Mouse (Mus musculus) cerebellum, adult 11-12 months (tissue): ENCODE measurements around the gene Usp25.
A peak's percentile ranks its signal among the peaks of the same experiment; 100 is the strongest.

Source experiments
- DNase-seq: peaks from one replicate; pipeline ENCODE4 v3.0.0; 2022

Gene Usp25

DNA sequence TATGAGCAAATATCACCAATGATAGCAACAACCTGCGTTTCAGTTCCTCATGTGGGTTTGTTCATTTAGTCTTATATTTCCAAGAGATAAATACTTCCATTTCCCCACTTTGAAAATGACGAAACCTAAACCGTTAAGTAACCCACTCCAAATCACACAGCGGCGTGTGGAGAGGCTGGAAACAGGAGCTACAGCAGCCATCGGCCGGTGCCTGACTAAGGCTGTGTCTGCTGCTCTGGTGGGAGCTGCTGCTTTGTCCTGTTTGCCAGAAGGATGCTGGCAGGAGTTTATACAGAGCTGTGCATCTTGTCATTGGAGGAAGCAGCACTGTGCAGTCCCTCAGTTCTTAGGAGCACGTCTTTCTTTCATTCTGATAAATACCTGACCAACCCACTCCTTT, 21.2 kb downstream of the Usp25 start:
- no peak for DNase-seq

DNA sequence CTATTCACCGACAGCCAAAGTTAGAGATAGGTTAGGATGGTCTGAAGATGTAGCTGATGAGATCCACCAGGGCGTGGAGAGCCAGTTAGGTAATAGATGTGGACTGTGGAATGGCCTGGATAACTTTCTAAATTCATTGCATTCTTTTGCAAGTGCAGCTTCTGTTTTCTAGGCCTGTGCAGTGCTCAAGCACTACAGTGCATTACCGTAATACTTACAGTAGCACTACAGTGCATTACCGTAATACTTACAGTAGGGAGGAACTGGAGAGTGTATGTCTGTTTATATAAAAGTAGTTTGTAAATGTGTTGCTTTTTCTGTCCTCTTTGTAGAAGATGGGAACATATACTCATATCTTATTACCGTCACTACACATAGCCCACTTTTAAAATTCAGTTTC, 28.1 kb downstream of the Usp25 start:
- DNase-seq, result no peak

DNA sequence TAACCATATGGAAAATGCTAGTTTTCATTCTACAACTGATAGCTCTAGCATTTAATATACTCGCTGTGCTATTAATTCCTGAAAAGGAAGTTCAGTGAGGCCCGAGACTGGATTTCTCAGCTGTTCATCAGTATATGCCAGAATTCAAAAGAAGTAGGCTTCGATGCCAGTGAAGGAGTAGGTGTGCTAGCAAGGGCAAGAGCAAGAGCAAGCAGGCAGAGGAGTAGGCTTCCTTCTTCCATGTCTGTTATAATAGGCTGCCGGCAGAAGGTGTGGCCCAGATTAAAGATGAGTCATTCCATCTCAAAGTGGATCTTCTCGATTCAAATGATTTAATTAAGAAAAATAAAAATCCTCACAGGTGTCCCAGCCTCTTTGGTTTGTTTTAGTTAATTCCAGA, 30.0 kb downstream of the Usp25 start:
- no peak for DNase-seq

DNA sequence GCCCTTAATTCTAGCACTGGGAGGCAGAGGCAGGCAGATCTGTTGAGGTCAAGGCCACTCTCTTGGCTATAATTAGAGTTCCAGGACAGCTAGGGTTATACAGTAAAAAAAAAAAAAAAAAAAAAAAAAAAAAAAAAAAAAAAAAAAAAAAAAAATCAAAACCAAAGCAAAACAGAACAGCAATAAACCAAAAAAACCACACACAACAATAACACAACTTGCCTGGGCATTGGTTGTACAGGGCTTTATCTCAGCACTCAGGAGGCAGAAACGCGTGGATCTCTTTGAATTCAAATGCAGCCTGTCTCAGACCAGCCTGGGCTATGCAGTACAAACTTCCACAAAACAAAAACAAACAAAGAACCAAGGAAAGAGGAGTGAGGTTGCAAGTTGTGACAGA, 40.7 kb downstream of the Usp25 start:
- DNase-seq, result no peak

DNA sequence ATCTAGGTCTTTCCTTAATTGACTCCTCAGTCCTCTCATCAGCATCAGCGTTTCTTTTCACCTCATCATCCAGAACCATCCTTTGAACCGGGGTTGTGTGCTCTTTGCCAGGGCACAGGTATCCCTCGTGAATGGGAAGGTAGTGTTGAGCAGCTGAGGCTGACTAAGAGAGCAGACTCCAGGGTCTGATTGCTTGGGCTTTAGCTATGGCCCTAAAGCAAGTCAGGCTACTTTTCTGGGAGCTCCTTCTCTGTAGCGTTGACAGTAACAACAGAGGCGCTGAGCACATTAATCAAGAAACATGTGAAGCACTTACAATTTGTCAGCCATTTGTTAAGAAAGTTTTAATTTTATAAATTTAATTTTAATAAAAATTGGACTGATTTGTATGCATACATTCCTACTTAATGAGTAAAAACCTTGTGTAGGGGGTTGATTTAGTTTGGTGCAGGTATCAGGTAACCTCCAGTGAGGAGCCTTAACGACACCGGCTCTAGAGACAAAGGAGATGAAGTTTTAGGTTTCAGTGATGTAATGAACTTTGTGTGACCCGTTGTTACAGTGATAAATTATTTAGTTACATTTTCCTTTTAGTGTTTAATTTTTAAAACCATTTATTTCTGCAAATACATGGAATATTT, 42.1 kb downstream of the Usp25 start:
- DNase-seq, result no peak

DNA sequence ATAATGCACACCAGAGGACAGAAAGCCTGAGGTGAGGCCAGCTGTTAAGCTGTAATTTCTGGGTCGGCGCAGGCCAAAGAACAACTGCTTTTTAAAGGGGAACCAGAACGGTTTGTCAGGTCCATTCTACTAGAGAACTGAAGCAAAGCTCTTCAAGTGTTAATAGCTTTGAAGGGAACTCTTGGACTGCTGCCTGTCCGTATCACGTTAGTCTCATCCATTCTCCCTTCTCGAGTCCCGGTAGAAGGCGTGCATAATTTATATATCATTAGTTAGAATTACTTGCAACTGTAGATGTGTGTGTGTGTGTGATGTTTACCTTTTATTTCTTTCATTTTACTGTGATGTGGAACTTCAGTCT, 42.6 kb downstream of the Usp25 start:
- no peak for DNase-seq

DNA sequence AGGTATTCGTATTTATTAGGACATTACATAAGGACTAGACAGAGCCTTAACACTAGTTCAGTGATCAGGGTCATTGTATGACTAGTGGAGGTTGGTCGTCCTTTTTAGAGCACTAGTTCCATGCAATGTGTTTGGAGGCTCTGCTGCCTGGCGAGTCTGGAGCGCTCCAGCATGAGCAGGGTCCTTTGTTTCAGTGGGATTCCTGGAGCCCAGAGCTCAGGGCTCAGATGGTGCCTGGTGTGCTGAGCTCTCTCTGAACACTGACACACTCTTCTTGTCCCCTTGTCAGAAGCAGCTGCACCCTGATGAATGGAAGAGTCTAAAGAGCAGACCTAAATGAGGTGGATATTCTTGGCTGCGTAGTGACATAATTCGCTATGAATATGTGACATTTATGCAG, 45.1 kb downstream of the Usp25 start:
- DNase-seq, result no peak

DNA sequence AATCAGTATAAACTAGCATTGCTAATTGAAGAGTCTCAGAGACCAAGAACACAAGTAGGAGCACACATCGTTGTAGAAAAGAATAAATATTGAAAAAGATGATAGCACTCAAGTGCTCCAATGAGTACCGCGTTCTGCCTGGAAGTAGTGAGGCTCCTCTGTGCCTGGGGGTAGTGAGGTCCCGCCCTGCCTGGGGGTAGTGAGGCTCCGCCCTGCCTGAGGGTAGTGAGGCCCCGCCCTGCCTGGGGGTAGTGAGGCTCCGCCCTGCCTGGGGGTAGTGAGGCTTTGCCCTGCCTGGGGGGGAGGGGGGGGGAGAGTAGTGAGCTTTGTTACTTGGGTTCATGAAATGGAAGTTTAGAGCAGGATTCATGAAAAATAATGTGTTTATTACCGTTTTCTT, 46.7 kb downstream of the Usp25 start:
- DNase-seq, result no peak

DNA sequence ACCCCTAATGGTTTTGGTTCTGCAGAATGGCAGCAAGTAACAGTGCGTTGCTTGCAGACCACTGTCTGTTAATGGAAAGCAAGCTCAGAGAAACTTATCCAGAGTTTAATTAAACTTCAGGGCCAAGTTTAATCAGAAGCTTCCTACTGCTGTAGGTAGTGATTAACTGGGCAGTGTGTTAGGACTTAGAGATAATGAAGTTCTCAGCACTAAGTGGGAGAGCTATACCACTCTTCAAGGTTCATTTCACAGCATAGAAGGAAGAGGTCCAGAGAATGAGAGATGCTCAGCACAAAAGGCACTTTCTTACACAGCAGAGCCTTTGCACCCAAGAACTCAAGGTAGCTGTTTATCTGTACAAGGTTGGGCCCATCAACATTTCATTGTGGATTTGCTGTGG, 50.4 kb downstream of the Usp25 start:
- no peak for DNase-seq

DNA sequence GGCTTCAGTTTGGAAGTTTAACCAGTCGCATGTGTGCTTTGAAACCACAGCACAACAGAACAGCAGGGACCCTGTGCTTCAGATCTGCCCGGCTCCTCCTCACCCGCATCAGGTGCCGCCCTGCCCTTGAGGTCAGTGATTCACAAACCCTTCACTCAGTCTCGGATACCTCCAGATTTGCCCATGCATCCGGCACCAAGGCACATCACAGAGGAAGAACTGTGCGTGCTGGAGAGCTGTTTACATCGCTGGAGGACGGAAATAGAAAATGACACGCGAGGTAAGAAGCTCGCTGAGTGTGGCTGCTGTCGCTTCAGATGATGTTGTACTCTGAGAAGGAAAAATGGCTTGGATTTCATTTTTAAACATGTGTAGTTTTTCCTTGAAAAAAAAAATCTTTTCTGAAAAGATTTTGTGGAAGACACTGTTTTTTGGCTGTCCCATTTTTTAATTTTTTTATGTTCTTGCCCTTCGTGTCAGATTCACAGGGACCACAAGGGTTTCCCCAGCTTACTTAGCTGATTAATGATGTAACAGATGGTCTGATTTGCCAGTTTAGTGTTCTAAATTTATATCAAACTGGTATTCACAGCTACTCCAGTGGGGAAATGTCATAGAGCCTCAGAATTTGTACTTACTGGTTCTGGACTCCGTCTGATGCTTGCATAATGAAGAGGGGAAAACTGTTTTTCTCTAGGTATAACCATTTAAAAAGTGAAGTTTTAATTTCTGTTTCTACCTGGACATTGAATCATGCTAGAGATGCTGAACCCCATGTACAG, 63.6 kb downstream of the Usp25 start:
- DNase-seq, result peak; percentile 58

DNA sequence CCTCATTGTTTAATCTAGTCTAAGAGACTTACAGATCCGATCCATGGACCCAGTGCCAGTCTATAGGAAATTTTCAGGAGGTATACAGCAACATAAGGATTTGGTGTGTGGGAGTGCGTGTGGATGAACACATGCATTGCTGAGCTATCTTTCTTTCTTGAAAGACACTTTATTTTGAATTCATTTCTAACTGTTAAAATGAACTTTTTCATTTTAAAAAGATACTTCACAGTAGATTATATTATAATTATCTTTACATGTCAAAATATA, 64.2 kb downstream of the Usp25 start:
- no peak for DNase-seq

DNA sequence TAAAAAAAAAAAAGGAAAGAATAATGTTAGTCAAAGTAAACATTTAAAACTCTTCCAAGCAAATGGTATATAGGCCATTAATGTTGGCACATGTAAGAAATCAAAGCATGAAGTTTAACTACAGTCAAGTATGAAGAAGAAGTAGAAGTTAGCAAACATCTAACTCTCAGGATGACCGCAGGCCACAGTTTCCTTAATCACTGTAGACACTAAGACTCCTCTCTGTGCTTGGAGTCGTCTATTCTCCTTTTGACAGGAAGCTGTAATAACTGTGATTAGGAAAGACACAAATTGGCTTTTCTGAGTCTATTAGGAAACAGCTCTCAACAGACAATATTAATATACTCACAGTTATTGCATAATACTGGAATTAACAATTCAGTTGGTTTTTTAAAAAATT, 70.6 kb downstream of the Usp25 start:
- DNase-seq, result no peak

DNA sequence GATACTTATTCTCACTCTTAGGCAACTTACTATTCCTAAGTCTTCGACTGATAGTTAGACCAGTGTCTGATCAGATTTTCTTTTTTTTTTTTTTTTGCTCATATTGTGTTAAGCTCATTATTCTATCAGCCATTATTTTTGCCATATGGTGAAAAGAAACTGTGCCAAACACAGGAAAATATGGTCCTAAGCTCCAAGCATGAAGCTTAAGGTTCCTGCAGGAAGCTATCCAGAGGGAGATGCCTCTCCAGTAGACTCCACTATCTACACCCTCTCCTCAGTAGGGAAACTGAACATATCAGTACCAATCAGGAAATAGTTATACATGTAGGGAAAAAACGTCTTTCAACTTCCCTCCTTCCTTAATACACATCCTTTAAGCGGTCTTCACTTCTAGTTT, 76.3 kb downstream of the Usp25 start:
- DNase-seq, result no peak

DNA sequence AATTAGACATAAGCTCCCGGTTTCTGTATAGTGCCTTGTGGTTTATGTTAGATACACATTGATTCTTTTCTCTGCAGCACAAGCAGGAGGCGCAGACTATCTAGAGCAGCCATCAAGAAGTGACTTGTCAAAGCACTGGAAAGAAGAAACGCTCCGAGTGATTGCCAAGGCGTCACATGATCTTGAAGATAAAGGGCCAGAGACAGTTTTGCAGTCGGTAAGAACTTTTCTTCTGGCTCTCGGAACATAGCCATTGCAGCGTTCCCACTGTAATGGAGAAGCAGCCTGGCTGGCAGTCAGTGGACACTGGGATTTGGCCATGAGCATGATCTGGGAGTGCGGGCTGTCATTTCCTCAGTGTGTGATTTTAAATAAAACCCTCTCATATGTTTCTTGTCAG, 80.0 kb downstream of the Usp25 start:
- no peak for DNase-seq

DNA sequence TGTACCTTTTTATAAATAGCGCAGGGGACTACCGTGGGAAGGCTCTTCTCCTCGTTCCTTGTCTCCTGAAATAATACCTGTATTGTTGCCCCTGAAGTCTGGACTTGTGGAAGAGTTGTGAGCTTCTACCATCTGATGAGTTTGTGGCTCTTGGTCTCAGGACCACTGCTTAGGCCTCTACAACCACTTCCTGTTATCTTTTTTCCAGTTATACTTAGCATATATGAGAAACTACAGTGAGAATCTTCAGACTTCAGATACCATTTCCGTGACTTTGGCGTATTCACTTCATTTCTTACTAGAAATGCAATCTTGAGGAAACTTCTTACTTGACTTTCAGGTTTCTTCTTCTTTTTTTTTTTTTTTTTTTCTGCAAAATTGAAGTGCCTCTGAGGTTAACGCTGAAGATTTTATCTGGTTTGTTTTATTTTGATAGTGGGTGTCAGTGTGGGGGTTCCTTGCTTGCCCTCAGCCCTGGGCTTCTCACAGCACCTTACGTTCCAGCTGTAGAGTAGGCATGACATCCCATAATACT, 81.6 kb downstream of the Usp25 start:
- DNase-seq, result no peak

DNA sequence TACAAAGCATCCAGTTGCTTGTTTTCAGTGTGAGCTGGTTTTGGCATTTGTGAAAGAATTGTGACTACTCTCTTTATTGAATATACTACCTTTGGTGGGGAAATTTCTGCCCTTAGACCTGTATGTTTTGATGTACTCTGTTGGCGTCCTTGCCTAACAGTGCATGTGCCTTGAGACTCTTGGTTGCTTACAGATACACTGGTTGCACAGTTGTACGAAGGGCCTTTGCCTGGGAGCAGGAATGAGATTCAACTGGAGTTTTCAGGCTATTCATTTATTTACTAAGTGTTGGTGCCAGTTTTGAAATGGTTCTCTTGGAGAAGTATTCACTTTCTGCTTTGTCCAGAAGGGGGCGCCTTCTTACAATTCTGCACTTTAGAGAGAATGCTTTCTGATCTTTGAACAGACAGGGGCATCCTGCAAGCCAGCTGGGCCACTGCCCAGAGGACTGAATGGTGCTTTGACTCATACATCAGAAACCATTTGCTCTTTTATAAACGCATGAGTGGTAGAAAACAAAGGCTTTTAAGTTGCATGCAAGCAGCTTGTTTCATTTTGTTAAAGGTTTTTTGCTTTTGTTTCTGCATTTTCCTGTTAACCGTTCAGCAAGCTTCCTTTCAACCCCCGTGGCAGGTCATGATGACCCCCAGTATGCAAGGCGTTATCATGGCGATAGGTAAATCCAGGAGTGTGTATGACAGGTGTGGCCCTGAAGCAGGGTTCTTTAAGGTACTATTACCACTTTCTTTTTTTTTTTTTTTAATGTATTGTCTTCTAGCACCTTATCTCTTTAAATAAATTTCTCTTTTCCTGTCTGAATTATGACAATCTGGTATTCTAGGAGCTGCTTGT, 85.7 kb downstream of the Usp25 start:
- DNase-seq, result peak; percentile 82

DNA sequence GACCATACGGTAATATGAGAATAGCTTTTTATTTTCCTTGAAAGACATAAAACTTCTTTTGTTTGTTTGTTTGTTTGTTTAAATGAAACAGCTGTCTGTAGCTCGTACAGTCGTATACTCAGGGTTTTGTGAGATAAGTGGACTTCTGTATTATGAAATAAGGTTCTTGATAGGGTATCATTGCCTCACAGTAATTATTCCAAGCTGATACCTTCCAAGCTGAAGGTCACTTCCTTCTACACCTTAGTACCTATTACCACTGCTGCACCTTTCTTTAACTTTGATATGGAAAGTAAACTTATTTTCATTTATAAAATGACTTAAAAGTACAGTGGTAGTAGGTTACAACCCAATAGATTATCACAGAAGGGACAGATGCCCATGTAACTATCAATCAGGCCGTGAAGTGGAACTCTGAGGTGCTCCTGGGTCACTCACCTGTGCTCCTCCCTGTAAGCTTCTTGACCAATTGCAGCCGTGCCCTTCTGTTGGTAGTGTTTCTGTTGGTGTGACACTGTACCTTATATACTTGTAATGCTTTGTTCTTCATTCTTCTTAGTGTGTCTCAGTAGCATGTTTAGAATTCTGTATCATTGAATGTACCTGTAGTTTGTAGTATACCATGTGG, 90.2 kb downstream of the Usp25 start:
- DNase-seq, result no peak

DNA sequence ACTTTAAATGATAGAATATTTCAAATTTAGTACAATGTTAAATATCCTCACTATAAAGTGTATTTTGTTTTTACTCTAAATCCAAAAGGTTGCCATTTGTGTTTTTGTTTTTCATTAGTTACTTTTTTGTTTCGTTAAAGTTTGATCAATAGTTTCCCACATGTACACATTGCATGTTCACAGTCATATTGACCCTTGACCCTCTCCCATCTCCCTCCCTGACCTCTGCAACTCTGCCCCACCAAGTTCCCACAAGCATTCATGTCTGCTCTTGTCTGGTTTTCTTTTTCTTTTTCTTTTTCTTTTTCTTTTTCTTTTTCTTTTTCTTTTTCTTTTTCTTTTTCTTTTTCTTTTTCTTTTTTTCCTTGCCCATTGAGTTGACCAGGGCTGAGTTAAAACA, 97.8 kb downstream of the Usp25 start:
- no peak for DNase-seq

DNA sequence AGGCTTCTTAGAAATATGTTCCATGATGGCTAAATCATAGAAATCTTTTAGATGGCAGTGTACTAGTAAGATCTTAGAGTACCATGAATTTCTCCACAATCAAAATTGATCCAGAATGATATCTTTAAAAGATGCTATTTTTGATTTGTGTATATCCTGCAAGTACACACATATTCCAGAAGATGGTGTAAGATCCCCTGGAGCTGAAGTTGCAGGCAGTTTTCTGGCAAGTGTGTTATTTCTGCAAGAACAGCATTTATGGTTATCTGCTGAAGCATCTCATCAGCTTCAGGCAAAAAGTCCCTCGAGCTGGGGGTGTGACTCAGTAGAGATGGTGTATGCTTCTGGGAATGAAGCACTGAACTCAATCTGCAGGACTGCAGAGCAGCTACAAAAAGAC, 112.4 kb downstream of the Usp25 start:
- no peak for DNase-seq

DNA sequence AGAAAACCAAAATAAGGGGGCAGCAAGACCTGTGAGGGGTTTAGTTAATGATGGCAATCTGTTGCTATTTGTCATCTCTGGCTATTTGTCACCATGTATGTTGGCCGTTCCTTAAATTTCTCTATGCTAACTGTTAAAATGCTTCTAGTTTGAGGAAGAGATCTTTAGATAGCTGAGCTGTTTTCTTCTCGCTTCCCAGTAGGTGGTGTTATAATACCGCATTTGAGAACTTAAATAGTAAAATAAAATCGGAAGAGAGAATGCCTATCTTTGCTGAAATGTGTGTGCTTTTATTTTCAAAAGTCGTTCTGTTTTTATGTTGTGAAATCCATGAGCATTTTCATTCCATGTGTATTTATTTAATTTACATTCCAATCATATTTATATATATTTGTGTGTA, 115.2 kb downstream of the Usp25 start:
- no peak for DNase-seq

DNA sequence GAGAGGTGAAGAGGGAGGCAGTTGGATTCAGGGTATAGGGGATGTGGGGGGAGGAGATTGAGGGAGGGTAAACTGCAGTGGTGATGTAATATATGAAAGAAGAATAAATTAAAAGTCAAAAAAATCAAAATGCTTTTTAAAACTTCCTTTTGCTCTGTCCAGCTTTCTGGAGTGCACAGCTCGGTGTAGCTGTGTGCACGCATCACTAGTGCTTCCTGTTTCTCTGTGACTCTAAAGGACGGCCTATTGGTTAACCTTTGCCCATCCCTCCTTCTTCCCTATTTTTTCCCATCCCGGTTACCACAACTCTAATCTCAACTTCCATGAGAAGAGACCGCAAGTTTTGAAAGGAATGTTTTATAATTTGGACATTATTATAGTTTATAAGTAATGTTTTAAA, 119.5 kb downstream of the Usp25 start:
- DNase-seq, result no peak

DNA sequence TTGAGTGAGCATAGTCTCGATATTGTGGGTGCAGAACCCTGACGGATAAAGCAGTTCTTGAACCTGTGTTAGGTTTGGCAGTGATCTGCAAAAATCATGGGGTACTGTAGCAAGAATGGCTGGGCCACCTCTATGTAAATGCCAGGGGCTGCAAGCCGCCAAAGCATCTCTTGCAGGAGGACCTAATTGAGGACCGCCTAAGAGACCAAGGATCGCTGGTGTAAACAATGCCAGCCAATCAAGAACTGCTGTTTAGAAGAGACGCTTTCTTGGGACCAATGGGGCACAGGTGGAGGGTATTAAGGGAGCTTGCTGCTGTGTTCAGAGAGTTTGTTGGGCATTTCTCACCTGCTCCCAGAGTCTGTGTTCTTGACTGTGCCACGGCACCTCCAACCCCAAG, 127.1 kb downstream of the Usp25 start:
- no peak for DNase-seq

DNA sequence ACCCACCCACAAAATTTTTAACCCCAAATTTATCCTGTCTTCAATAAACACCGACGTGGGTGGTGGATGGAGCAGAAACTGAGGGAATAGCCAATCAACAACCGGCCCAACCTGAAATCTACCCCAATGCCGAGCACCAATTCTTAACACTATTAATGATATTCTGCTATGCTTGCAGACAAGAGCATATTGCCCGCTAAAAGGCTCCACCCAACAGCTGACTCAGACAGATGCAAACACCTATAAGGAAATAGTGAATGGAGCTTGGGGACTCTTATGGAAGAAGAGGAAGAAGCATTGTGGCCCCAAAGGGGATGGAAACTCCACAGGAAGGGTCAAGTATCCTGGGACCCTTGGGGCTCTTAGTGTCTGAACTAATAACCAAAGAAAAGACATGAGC, 133.3 kb downstream of the Usp25 start:
- DNase-seq, result no peak

DNA sequence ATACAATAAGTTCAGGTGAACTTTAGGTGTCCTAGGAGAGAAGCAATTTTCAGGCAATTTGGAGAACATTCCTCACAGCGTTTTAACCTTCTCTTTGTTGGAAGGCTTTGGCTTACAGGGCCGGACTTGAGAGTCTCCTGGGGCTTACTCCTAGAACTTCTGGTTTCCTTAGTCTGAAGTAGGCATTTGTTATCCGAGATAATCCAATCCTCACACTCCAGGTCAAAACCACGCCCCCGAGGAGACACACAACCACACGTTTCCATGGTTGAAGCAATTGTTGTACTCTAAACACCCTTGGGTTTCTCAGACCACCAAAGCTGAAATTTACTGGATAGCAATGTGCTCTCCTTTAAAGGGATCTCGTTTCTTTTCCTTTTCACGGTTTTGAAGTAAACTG, 136.8 kb downstream of the Usp25 start:
- no peak for DNase-seq
